Mouse (Mus musculus) gastrocnemius, postnatal 4 days (tissue): Measurements from ENCODE around the gene Syt12. TPM values are rescaled to one million over a fixed set of nuclear protein-coding genes. Genes with fewer than 3 reads are reported as not detected.

ENCODE experiments used
- DNase-seq, 2 experiments: peaks; one replicate each; pipeline ENCODE4 v3.0.0; 2021 to 2022; ENCODE audit warnings: low spot score in 2 of 2, mixed read lengths in 2 of 2
- total RNA-seq, 2 experiments: library from RNA; stranded (reverse); gene quantifications; 2 replicates each; pipeline ENCODE4 v1.2.3; 2021

Gene Syt12
- total RNA-seq, 2 experiments from 2014 or later = 0.86 to 1.0 TPM

DNA sequence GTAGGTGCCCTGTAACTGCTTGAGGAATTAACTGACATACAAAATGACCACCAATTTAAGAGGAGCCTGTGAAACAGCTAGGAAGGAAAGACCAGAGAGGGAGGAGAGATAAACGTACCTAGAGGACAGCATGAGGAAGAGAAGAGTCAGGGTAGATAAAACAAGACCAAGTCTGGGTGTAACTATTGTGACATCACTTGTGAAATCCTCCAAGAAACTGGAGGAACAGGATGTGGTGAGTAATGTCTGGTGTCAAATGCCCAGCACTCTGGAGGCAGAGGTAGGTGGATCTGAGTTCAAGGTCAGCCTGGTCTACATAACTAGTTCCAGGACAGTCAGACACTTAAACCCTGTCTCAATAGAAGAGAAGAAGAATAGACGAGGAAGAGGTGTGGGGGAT, 68.2 kb downstream of the Syt12 start:
- DNase-seq = no peak

- DNase-seq = no peak
Measured at GRCm38 (mm10) chr19:4404840-4405239, 72.4 kb downstream of the Syt12 start.

GRCm38 (mm10) chr19:4398959-4399358, 78.3 kb downstream of the Syt12 start:
- DNase-seq = no peak

DNA sequence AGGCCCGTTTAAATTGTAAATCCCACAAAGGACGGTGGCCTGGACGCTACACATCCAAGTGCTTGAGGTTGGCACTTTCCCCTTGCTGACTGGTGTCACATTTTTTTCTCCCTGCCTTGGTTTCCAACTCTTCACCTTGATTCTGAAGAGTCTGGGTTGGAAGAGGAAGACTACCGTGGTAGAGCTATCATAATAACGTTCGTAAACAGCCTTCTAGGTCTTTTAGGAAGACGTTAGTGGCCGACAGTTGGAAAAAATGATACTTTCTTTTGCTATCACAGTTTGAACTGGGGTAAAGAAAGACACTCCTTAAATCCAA, 78.7 kb downstream of the Syt12 start:
- no peak for DNase-seq

DNA sequence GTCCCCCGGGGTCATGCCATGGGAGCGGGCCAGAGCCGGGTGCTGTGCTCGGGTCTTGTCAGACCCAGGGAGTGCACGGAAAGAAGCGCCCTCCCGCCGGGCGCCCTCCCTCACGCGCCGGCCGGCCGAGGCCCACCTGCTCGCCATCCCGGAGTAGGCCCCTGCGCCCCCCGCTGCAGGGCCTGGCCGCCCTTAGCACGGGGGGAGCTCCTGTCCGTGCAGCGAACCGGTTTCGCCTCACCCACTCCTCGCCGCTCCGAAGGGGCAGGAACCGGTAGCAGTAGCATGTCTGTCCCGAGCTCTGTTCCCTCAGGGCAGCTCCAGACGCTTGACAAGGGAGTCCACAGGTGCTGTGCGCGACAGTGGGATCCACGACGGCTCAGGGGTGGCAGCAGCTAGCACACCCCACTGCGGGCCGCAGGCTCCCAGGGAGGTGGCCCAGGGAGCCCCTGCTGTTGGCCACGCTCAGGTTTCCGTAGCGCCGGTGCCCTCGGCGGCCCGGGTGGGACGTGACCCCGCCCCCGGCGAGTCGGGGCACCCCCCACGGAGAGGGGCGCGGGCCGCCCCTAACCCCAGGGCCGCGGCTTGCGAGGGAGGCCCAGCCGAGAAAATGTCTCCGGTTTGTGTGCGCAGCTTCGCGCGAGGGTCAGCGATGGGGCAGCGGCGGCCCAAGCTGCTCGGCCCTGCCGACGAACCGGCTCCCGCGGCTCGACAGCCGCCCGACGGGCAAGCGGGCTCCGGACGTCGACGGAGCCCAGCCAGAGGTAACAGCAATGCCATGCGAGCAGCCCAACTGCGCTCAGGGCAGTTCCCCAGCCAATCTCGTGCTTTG, 79.2 kb downstream of the Syt12 start, which contains the start of gene Kdm2a:
Kdm2a (minus strand) TSS at position 488 of the 832 bp plus-strand sequence.
- peak; percentile 38 to 60 for DNase-seq

DNA sequence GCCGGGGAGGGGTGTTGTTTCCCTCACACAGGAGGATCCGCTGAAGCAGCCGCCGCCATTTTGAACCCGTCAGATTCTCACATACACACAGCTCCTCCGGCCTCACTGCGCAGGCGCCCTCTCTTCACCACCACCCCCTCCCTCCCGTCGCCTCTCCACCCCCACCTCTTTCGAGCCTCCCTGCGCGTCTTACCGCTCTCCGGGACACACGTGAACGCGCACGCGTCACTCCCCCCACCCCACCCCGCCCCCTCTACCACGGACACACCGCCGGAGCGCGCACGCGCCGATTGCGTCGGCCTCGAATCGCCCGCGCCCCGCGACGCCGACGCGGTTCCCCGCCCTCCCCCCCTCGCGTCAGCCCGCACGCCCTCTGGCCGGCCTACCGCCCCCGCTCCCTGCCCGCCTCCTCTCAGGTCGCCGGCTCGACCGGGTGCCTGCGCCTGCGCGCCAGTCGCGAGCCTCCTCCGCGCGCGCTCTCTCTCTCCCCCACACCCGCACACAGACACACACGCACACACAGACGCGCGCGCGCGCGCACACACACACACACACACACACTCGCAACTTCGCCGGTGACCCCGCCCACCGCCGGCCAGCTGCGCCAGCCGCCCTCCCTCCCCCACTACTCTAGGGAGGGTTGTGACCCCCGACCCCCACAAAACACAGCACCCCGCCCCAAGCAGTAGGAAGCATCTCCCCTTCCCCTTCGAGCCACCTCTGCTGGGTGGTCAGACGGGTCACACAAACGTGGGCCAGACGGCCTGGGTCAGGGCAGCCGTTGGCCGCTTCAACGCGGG, 80.0 kb downstream of the Syt12 start:
- DNase-seq = peak; percentile 93 to 97

GRCm38 (mm10) chr19:4396081-4396997, 80.9 kb downstream of the Syt12 start:
- peak; percentile 25 to 39 for DNase-seq

Other genes with a start within 250 kb of the Syt12 start
- gene Pold4, start 245.5 kb downstream of the Syt12 start, total RNA-seq = 10 to 100 TPM; 31.4 to 34.3 TPM
- gene Ssh3, start 208.3 kb downstream of the Syt12 start, total RNA-seq = 1 to 10 TPM; 4.4 to 5.2 TPM
- 1 to 10 TPM; 2.2 to 2.6 TPM for gene Ankrd13d, start 194.3 kb downstream of the Syt12 start, total RNA-seq
- gene Grk2, start 171.2 kb downstream of the Syt12 start, total RNA-seq = 10 to 100 TPM; 42.9 to 43.8 TPM
- gene Kdm2a, start 79.2 kb downstream of the Syt12 start, total RNA-seq = 10 to 100 TPM; 50.9 to 66.8 TPM
- 1 to 10 TPM; 4.4 to 5.2 TPM for gene Rhod, start 38.0 kb downstream of the Syt12 start, total RNA-seq
- under 1 TPM in 1 of 2 experiments, not detected in 1; 0.23 TPM for gene 2010003K11Rik, start 21.1 kb upstream of the Syt12 start, total RNA-seq
- gene Pcx, start 33.0 kb upstream of the Syt12 start, total RNA-seq = 10 to 100 TPM; 22.7 to 34.8 TPM
- gene Lrfn4, start 138.2 kb upstream of the Syt12 start, total RNA-seq = 10 to 100 TPM; 11.4 to 13.0 TPM
- 10 to 100 TPM; 14.3 to 15.8 TPM for gene Rce1, start 148.2 kb upstream of the Syt12 start, total RNA-seq
- gene Gm960, start 221.2 kb upstream of the Syt12 start, total RNA-seq = not detected
- gene Sptbn2, start 233.7 kb upstream of the Syt12 start, total RNA-seq = under 1 TPM; 0.18 to 0.39 TPM